Mouse (Mus musculus): ENCODE measurements around the gene Pxk. TPM values are rescaled to one million over a fixed set of nuclear protein-coding genes. Genes with fewer than 3 reads are reported as not detected.

Pxk gene
- total RNA-seq, 1 experiment from 2014 or later: 15.1 TPM

- ATAC-seq (replicated peaks in 1 of 2; ENCODE audit: insufficient read depth in 1 of 2, low FRiP score in 2 of 2, low TSS enrichment in 1 of 2, low read depth in 1 of 2, poor library complexity in 2 of 2, severe bottlenecking in 2 of 2): peak; percentile 95 to 96
Measured at GRCm38 (mm10) chr14:8172507-8173410, 74.7 kb downstream of the Pxk start, which contains the start of gene Pdhb. Pdhb (minus strand) TSS chr14:8173025.

- ATAC-seq (replicated peaks in 1 of 2; ENCODE audit: insufficient read depth in 1 of 2, low FRiP score in 2 of 2, low TSS enrichment in 1 of 2, low read depth in 1 of 2, poor library complexity in 2 of 2, severe bottlenecking in 2 of 2): peak in 1 of 2 experiments; percentile 29; a peak in 1 of 4 replicates
Measured at GRCm38 (mm10) chr14:8173542-8174250, 75.7 kb downstream of the Pxk start.

DNA sequence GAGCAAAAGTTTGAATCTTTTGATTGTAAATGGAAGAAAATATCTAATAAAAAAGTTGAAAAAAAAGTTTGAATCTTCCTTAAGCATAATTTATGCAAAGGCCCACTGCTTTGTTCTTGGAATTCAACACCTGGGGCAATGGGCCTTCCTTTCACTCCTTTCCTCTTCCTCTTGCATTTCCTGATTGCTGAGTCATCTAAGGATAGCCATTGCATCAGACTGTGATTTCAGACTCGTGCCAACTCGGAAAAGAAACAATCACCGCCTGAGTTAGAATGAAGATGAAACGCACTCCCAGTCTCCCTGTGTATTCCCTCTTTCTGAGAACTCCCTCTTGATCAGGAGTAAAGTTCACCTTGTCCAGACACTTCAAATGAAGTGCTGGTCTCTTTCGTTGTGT lies 76.6 kb downstream of the Pxk start:
- ATAC-seq (replicated peaks in 1 of 2; ENCODE audit: insufficient read depth in 1 of 2, low FRiP score in 2 of 2, low TSS enrichment in 1 of 2, low read depth in 1 of 2, poor library complexity in 2 of 2, severe bottlenecking in 2 of 2): no peak

DNA sequence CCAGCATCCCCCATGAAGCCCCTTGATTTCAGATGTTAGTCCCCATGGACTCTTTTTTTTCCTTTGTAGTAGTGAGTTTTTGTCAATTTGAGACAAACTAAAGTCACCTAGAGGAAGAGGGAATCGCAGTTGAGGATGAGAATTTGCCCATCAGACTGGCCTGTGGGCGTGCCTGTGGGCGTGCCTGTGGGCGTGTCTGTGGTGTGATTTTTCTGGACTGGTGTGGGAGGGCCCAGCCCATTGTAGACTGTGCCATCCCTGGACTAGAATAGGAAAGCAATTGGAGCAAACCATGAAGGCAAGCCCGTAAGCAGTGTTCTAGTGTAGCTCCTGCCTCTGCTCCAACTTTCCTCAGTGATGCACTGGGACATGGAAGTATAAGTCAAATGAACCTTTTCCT lies 78.2 kb downstream of the Pxk start:
- no peak for ATAC-seq (replicated peaks in 1 of 2; ENCODE audit: insufficient read depth in 1 of 2, low FRiP score in 2 of 2, low TSS enrichment in 1 of 2, low read depth in 1 of 2, poor library complexity in 2 of 2, severe bottlenecking in 2 of 2)

DNA sequence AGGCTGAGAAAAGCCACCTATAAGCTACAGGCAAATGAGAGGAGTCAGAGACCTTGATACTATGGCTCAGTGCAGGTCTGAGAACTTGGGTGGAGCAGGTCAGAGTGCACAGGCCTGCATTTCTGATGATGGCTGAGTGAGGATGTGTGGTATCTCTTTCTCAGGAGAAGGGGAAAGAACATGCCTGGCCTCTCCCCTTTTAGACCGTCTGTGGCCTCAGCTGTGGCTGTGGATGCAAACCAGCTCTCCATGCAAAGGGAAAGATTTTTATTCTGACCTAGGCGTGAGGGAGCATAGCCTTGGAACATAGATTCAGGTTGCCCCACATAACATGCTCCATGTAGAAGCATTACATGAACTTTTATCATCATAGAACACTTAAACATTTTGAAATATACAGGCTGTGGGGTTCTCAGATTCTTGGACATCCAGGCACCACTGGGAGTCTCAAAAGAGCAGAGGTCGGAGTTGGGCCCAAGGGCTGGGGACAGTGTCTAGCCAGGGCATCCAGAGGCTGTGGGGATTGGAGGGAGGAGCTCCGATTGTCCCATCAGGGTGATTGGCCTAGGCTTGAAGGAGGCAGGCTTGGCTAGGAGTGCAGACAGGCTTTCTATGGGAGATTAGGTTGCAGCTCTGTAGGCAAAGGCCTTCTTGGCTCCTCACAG lies 82.5 kb downstream of the Pxk start:
- no peak for ATAC-seq (replicated peaks in 1 of 2; ENCODE audit: insufficient read depth in 1 of 2, low FRiP score in 2 of 2, low TSS enrichment in 1 of 2, low read depth in 1 of 2, poor library complexity in 2 of 2, severe bottlenecking in 2 of 2)

DNA sequence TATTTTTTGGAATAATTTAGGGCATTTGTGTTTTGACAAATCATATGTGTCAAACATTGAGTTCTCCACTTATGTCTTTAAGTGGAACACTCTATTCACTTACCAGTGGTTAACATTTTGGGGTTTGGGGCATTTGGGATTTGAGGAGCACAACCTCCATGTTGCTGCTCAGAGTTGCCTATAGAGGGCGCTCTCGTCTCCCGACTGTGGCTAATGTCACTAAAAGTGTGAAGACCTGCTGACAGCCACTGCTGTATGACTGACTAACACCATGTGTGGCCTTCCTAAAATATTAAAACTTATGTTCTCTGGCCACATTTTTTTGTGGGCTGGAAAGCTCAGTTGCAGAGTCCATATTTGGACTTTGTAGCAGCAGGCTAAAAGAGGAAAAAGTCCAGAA lies 85.3 kb downstream of the Pxk start:
- ATAC-seq (replicated peaks in 1 of 2; ENCODE audit: insufficient read depth in 1 of 2, low FRiP score in 2 of 2, low TSS enrichment in 1 of 2, low read depth in 1 of 2, poor library complexity in 2 of 2, severe bottlenecking in 2 of 2): no peak

- ATAC-seq (replicated peaks in 1 of 2; ENCODE audit: insufficient read depth in 1 of 2, low FRiP score in 2 of 2, low TSS enrichment in 1 of 2, low read depth in 1 of 2, poor library complexity in 2 of 2, severe bottlenecking in 2 of 2): no peak
Measured at GRCm38 (mm10) chr14:8186278-8187045, 88.5 kb downstream of the Pxk start.

DNA sequence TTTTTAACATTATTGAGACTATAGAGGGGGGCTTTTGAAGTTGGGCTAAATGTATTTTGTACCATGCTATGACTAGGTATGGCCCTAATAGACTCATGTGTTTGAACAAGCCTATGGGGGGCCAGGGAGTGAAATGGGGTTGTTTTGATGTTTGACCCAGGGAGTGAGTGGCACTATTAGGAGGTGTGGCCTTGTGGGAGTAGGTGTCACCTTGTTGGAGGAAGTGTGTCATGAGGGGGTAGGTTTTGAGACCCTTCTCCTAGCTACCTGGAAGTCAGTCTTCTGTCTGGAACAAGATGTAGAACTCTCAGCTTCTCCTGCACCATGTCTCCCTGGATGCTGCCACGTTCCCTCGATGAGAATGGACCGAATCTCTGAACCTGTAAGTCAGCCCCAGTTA lies 92.5 kb downstream of the Pxk start:
- no peak for ATAC-seq (replicated peaks in 1 of 2; ENCODE audit: insufficient read depth in 1 of 2, low FRiP score in 2 of 2, low TSS enrichment in 1 of 2, low read depth in 1 of 2, poor library complexity in 2 of 2, severe bottlenecking in 2 of 2)

- ATAC-seq (replicated peaks in 1 of 2; ENCODE audit: insufficient read depth in 1 of 2, low FRiP score in 2 of 2, low TSS enrichment in 1 of 2, low read depth in 1 of 2, poor library complexity in 2 of 2, severe bottlenecking in 2 of 2): no peak
Measured at GRCm38 (mm10) chr14:8191331-8191965, 93.4 kb downstream of the Pxk start.

GRCm38 (mm10) chr14:8192727-8193126 lies 94.7 kb downstream of the Pxk start:
- ATAC-seq (replicated peaks in 1 of 2; ENCODE audit: insufficient read depth in 1 of 2, low FRiP score in 2 of 2, low TSS enrichment in 1 of 2, low read depth in 1 of 2, poor library complexity in 2 of 2, severe bottlenecking in 2 of 2): no peak

- ATAC-seq (replicated peaks in 1 of 2; ENCODE audit: insufficient read depth in 1 of 2, low FRiP score in 2 of 2, low TSS enrichment in 1 of 2, low read depth in 1 of 2, poor library complexity in 2 of 2, severe bottlenecking in 2 of 2): no peak
Measured at GRCm38 (mm10) chr14:8200769-8201168, 102.8 kb downstream of the Pxk start.

DNA sequence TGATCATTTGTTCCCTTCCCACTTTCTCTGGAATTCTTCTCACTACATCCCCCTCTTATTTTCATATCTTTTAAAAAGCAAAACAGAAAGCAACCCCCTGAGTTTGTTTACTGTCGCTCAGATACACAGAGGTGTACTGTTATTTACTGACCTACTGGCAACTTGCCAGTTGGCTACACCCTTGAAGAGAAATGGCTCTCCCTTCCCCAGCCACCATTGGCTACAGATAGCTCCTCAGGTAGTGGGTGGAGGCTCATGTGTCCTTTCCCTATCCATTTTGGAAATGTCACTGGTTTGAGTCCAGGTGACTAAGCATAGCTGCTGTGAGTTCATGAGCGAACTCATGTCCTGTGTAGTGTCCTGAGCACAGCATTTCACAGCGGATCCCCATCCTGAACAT lies 103.7 kb downstream of the Pxk start:
- no peak for ATAC-seq (replicated peaks in 1 of 2; ENCODE audit: insufficient read depth in 1 of 2, low FRiP score in 2 of 2, low TSS enrichment in 1 of 2, low read depth in 1 of 2, poor library complexity in 2 of 2, severe bottlenecking in 2 of 2)

- ATAC-seq (replicated peaks in 1 of 2; ENCODE audit: insufficient read depth in 1 of 2, low FRiP score in 2 of 2, low TSS enrichment in 1 of 2, low read depth in 1 of 2, poor library complexity in 2 of 2, severe bottlenecking in 2 of 2): no peak
Measured at GRCm38 (mm10) chr14:8206179-8206910, 108.3 kb downstream of the Pxk start.

- ATAC-seq (replicated peaks in 1 of 2; ENCODE audit: insufficient read depth in 1 of 2, low FRiP score in 2 of 2, low TSS enrichment in 1 of 2, low read depth in 1 of 2, poor library complexity in 2 of 2, severe bottlenecking in 2 of 2): no peak
Measured at GRCm38 (mm10) chr14:8207105-8207504, 109.1 kb downstream of the Pxk start.

- no peak for ATAC-seq (replicated peaks in 1 of 2; ENCODE audit: insufficient read depth in 1 of 2, low FRiP score in 2 of 2, low TSS enrichment in 1 of 2, low read depth in 1 of 2, poor library complexity in 2 of 2, severe bottlenecking in 2 of 2)
Measured at GRCm38 (mm10) chr14:8207543-8207942, 109.5 kb downstream of the Pxk start.

DNA sequence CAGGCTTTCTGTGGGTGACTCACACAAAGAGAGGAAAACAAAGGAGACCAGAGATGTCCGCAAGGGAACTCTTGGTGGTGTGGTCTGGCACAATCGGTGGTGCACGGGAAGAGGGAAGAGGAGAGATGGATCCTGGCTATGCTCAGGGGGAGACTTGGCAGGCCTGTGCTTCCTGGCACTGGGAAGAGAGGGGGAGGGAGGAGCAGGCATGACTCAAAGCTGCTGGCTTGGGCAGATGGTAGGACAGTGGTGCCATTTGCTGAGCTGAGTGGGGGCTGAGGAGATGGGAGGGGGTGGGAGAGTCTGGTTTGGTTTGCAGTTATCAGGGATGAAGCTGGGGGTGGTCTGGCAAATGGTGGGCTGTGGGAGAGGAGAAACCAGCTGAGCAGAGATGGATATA lies 110.9 kb downstream of the Pxk start:
- no peak for ATAC-seq (replicated peaks in 1 of 2; ENCODE audit: insufficient read depth in 1 of 2, low FRiP score in 2 of 2, low TSS enrichment in 1 of 2, low read depth in 1 of 2, poor library complexity in 2 of 2, severe bottlenecking in 2 of 2)

Data from hematopoietic stem cell, adult 5-6 weeks (primary cell).